Mouse (Mus musculus) Patski (cell line): ENCODE data around the gene Ptprr. TPM values are rescaled to one million over a fixed set of nuclear protein-coding genes. Genes with fewer than 3 reads are reported as not detected.

Experiments
- ATAC-seq: fragments of 100-300 bp; one replicate; pipeline ENCODE4 v1.8.0; 2021
- CTCF ChIA-PET: fragments of 350-600 bp; sonication (Branson Sonifier 250); formaldehyde crosslinking; loops from one replicate; lab custom pipeline; 2022; ENCODE audit warnings: inconsistent platforms; lab: Charles Lee
- POLR2A ChIA-PET: fragments of 350-600 bp; sonication (Branson Sonifier 250); formaldehyde crosslinking; loops from one replicate; lab custom pipeline; 2022; ENCODE audit warnings: antibody characterized with exemption, inconsistent platforms; lab: Charles Lee
- DNase-seq: peaks from one replicate; pipeline ENCODE4 v3.0.0-alpha.2; 2011; ENCODE audit warnings: low read depth, low spot score
- H3K27me3 ChIP-seq: fragments of 371-371 bp; one replicate; pipeline ENCODE4 v1.5.1; 2021
- CTCF ChIP-seq: fragments of 100-300 bp; IDR thresholded peaks from one replicate; pipeline ENCODE4 v1.5.1; 2021
- in situ Hi-C: fragments of 300-500 bp; cut with MboI; formaldehyde crosslinking; loops from 3 replicates; pipeline ENCODE4 v1.11.1; 2018; ENCODE audit warnings: low pct_unique_long_range_greater_than_20kb, mixed read lengths
- polyA plus RNA-seq: library from polyadenylated mRNA; unstranded; gene quantifications from one replicate; pipeline ENCODE4 v1.2.3, GENCODE M21; 2021

Gene Ptprr
- polyA plus RNA-seq, 1 experiment from 2014 or later, result 0.32 TPM

- no peak for TF ChIP-seq CTCF
- DNase-seq (no peak), ATAC-seq (no peak)
- ChIA-PET CTCF (no interaction called here), POLR2A (no interaction called here)
- in situ Hi-C loops, result no loop called here
- peaks cover 16% of the 10 kb centered on the region for H3K27me3 ChIP-seq
These were observed 98.1 kb downstream of the Ptprr start for GRCm38 (mm10) chr10:116115881-116116677.

DNA sequence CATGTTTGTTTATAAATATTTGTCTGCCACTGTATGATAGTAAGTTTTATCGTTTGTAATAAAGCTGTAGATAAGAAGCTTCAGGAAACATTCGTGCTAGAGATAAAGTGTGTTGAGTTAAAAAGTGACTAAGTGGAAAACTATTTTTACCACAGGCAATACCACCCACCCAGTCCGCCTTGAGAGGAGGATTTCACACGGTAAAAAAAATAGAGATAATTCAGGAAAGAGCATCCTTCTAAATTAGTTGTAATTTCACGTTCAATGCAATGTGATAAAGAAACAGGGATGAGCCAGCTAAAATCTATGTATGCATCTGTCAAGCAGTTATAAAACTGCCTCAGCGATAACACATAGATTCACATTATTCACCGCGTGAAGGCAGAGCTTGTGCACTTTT is 99.0 kb downstream of the Ptprr start:
- DNase-seq, result no peak

GRCm38 (mm10) chr10:116121463-116121862 is 103.5 kb downstream of the Ptprr start:
- ChIA-PET POLR2A (no interaction called here), CTCF (no interaction called here)
- TF ChIP-seq CTCF, result no peak
- in situ Hi-C loops, result no loop called here
- no peak for DNase-seq
- peaks cover 20% of the 10 kb centered on the region for H3K27me3 ChIP-seq
- no peak for ATAC-seq

More for the DNA sequence above, 99.0 kb downstream of the Ptprr start:
- ChIA-PET POLR2A (no interaction called here), CTCF (no interaction called here)
- no peak for ATAC-seq
- TF ChIP-seq CTCF, result no peak
- peaks cover 9% of the 10 kb centered on the region for H3K27me3 ChIP-seq
- in situ Hi-C loops, result no loop called here

- in situ Hi-C loops, result no loop called here
- ATAC-seq, result no peak
- POLR2A ChIA-PET, result no interaction called here
- no peak for DNase-seq
- no peak for TF ChIP-seq CTCF
- CTCF ChIA-PET, result no interaction called here
- H3K27me3 ChIP-seq, result peaks cover 22% of the 10 kb centered on the region
These were observed 105.8 kb downstream of the Ptprr start for GRCm38 (mm10) chr10:116123808-116124207.

DNA sequence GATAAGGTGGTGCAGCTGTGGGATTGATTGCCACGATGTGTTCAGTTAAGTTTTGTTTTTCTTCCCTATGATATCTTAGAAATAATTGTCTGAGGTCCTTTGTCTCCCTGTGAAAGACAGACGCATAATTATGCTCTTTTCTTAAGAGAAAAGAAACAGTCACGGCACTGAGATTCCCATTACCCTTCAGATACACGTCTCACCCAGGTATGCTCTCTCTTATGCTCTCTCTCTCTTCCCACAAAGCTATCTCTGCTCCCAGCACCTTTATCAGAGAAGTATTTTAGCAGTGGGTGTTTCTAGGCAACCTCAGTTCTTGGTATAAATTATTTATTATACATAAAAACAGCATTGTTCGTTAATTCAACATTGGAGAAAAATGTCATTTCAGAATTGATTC is 107.4 kb downstream of the Ptprr start:
- no peak for DNase-seq
- H3K27me3 ChIP-seq, result peaks cover 24% of the 10 kb centered on the region
- POLR2A ChIA-PET, result no interaction called here
- in situ Hi-C loops, result no loop called here
- CTCF ChIA-PET, result no interaction called here
- ATAC-seq, result no peak
- no peak for TF ChIP-seq CTCF

- ATAC-seq (no peak), DNase-seq (no peak)
- H3K27me3 ChIP-seq, result peaks cover 18% of the 10 kb centered on the region
- ChIA-PET CTCF (no interaction called here), POLR2A (no interaction called here)
- in situ Hi-C loops, result no loop called here
- TF ChIP-seq CTCF, result no peak
These were observed 112.4 kb downstream of the Ptprr start for GRCm38 (mm10) chr10:116130401-116130800.

- TF ChIP-seq CTCF, result no peak
- peaks cover 24% of the 10 kb centered on the region for H3K27me3 ChIP-seq
- CTCF ChIA-PET, result no interaction called here
- DNase-seq (no peak), ATAC-seq (no peak)
- in situ Hi-C loops, result no loop called here
- POLR2A ChIA-PET, result no interaction called here
These were observed 113.2 kb downstream of the Ptprr start for GRCm38 (mm10) chr10:116131223-116131622.

DNA sequence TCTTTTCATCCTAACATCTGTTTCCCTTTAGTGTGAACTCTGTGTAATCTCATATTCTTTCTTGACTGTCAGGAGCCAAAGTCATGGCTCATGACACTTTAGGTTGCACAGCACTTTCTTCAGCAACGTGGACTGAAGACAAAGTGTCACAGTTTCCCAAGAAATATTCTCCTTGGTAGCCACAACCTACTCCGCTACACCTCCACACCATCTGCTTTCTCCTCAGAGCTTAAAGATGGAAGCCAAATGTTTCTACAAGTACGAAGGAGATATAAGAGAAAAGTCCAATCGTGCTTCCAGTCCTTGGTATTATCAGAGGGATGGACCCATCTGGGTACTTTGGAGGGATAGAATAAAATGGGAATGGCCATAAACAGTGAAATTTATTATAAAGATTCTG is 114.2 kb downstream of the Ptprr start:
- CTCF ChIA-PET, result interaction anchor here (1.3 kb wide), 1 partner anchor 15 kb away, joined by 3 read pairs; no protein-coding TSS in a partner anchor
- in situ Hi-C loops, result no loop called here
- POLR2A ChIA-PET, result no interaction called here
- no peak for TF ChIP-seq CTCF
- ATAC-seq (no peak), DNase-seq (no peak)
- H3K27me3 ChIP-seq, result peaks cover 24% of the 10 kb centered on the region

GRCm38 (mm10) chr10:116135187-116135586 is 117.2 kb downstream of the Ptprr start:
- no peak for DNase-seq
- in situ Hi-C loops, result no loop called here
- peaks cover 20% of the 10 kb centered on the region for H3K27me3 ChIP-seq
- TF ChIP-seq CTCF, result no peak
- CTCF ChIA-PET, result no interaction called here
- ATAC-seq, result no peak
- POLR2A ChIA-PET, result no interaction called here

DNA sequence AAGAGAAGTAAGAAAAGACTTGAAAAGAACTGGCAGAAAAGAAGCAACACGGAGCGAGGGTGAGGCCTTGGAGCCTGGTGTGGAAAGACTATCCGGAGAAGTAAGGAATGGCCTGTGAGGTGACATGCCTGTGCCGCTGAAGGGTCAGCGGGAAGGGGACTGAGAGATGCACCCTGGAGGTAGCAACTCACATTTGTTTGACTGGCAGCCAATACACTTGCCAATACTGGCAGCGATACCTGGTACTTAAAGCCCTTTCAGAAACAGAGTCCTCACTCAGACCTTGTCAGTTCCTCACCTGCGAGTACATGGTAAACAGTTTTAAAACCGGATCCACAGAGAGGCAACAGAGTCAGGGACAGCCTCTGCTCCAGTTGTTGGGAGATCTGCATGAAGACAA is 122.2 kb downstream of the Ptprr start:
- TF ChIP-seq CTCF, result no peak
- H3K27me3 ChIP-seq, result peaks cover 20% of the 10 kb centered on the region
- in situ Hi-C loops, result no loop called here
- DNase-seq, result no peak
- ATAC-seq, result no peak
- ChIA-PET CTCF (no interaction called here), POLR2A (no interaction called here)

DNA sequence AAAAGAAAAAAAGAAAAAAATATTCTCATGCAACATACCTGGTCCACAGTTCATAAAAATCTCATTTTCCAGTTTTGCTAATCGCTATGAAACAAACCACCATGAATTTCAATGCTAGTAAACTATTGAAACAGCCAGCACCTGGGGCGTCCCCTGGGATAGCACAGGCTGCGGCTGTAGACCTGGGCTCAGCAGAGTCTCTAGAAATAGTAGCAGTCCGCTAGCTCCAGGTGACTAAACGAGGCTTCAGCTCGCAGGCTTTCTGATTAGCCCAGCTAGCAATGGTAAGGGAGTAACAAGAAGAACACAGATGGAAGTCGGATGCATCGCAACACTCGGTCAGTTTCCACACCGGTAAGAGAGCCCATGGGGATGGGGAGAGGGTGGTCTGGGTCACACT is 125.7 kb downstream of the Ptprr start:
- H3K27me3 ChIP-seq, result peaks cover 13% of the 10 kb centered on the region
- in situ Hi-C loops, result no loop called here
- no peak for TF ChIP-seq CTCF
- ChIA-PET CTCF (no interaction called here), POLR2A (no interaction called here)
- no peak for ATAC-seq
- no peak for DNase-seq
